Mouse (Mus musculus) G1E (cell line): ENCODE data around the gene Tomm40.

Source experiments
- CTCF ChIP-seq: IDR thresholded peaks from 2 replicates; pipeline ENCODE4 v1.5.1; 2012; ENCODE audit warnings: low read depth, low read length, inconsistent platforms, mixed read lengths
- GATA1 ChIP-seq: IDR thresholded peaks from 2 replicates; pipeline ENCODE4 v1.6.1; 2012; ENCODE audit warnings: borderline replicate concordance, low read length, inconsistent platforms, mixed read lengths
- GATA2 ChIP-seq: IDR thresholded peaks from 2 replicates; pipeline ENCODE4 v1.6.1; 2012; ENCODE audit warnings: low read depth, low read length, inconsistent platforms, borderline replicate concordance
- POLR2AphosphoS5 ChIP-seq: IDR thresholded peaks from 2 replicates; pipeline ENCODE4 v1.6.1; 2012; ENCODE audit warnings: low read depth, low read length, inconsistent platforms; ENCODE audit not compliant: insufficient replicate concordance
- TAL1 ChIP-seq: conservative IDR thresholded peaks from 2 replicates; pipeline ENCODE4 v1.6.1; 2012; ENCODE audit warnings: low read depth, low read length, inconsistent platforms, mixed read lengths

DNA sequence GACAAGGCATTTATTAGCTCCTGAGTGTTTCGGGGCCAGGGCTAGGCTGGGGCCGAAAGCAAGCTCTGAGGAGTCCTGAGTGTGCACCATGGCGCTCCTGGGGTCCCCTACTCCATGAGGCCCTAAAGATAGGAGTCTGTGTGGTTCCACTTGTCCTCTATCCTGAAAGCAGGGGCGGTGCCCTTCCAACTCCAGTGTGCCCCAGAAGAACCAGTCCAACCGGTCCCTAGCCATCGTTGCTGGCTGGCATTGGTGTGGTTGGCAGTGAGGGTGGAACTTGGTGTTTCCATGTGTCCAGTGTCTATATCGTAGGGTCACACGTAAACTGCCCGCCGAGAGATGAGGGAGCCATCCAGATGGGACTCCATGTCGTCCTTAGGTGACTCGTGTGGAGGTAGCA, 8.9 kb upstream of the Tomm40 start:
- no peak for TF ChIP-seq POLR2AphosphoS5
- no peak for TF ChIP-seq CTCF
- TF ChIP-seq TAL1 = no peak
- TF ChIP-seq GATA1 = no peak
- TF ChIP-seq GATA2 = no peak
